Mouse (Mus musculus) E14TG2a.4 (cell line): ENCODE data around the gene Sec61a2.

Experiments used
- CTCF ChIP-seq: conservative IDR thresholded peaks from 2 replicates; pipeline ENCODE4 v1.5.1; 2014; ENCODE audit warnings: low read length
- POU5F1 ChIP-seq: IDR thresholded peaks from 2 replicates; pipeline ENCODE4 v1.6.1; 2014; ENCODE audit warnings: low read length, borderline replicate concordance

DNA sequence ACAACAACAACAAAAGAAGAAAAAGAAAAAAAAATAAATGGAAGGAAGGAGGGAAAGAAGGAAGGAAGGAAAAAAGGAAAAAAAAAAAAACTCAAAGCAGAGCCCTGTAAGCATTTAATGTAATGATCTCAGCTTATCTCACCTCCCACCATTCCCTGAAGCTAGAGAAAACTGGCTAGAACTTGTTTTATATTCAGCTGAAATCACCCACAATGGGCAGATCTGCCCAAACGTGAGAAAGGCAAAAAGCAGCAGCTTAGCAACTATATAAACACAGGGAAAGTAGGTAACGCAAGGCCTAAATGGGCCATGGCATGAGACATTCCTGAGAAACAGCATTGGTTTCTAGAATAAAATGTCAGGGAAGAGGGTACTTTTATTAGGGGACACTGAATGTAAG is 5.8 kb downstream of the Sec61a2 start:
- no peak for TF ChIP-seq CTCF
- no peak for TF ChIP-seq POU5F1
